Mouse (Mus musculus) small intestine, adult 2 months (tissue): ENCODE results near the gene Ccdc38. TPM values are rescaled to one million over a fixed set of nuclear protein-coding genes. Genes with fewer than 3 reads are reported as not detected.

Source experiments
- H3K27ac ChIP-seq: fragments of 200-500 bp; 2 replicates; pipeline ENCODE4 v1.5.1; 2012; ENCODE audit warnings: low read depth, low read length, control low read depth, inconsistent platforms; ENCODE audit not compliant: insufficient read depth
- H3K27me3 ChIP-seq: fragments of 200-500 bp; 2 replicates; pipeline ENCODE4 v1.6.1; 2012; ENCODE audit warnings: mild to moderate bottlenecking, moderate library complexity, low read length, inconsistent platforms; ENCODE audit not compliant: control insufficient read depth, insufficient read depth
- H3K36me3 ChIP-seq: fragments of 200-500 bp; 2 replicates; pipeline ENCODE4 v1.6.1; 2012; ENCODE audit warnings: mild to moderate bottlenecking, low read length, control low read depth, inconsistent platforms; ENCODE audit not compliant: control insufficient read depth, insufficient read depth
- H3K4me1 ChIP-seq: fragments of 200-500 bp; 2 replicates; pipeline ENCODE4 v1.6.1; 2012; ENCODE audit warnings: low read length, inconsistent platforms, mixed read lengths; ENCODE audit not compliant: control insufficient read depth, insufficient read depth, insufficient read length
- H3K4me3 ChIP-seq: fragments of 200-500 bp; 2 replicates; pipeline ENCODE4 v1.5.1; 2012; ENCODE audit warnings: low read depth, mild to moderate bottlenecking, control low read depth, inconsistent platforms, low read length, moderate library complexity
- CTCF ChIP-seq: fragments of 200-500 bp; IDR thresholded peaks from 2 replicates; pipeline ENCODE4 v1.5.1; 2012; ENCODE audit warnings: low read depth, mild to moderate bottlenecking, control low read depth, inconsistent platforms, low read length, moderate library complexity, mixed read lengths; ENCODE audit not compliant: insufficient replicate concordance, insufficient read length; ENCODE audit errors: extremely low read depth
- POLR2A ChIP-seq: fragments of 200-500 bp; IDR thresholded peaks from 2 replicates; pipeline ENCODE4 v1.6.1; 2012; ENCODE audit warnings: low read depth, mild to moderate bottlenecking, control low read depth, inconsistent platforms, low read length, moderate library complexity
- WGBS: fragments of 180-500 bp; shearing (Covaris S2); methylation state at CpG from one replicate; pipeline ENCODE4 v1.1.7; 2018; 5-methylcytosine and 5-hydroxymethylcytosine counted together
- polyA plus RNA-seq: library from polyadenylated mRNA; depleted of rRNA; stranded (reverse); fragments of >200 nt; gene quantifications from 2 replicates; pipeline ENCODE4 v1.2.3, GENCODE M21; 2012; rRNA removed

The Ccdc38 gene
- 0.05 TPM in 1 of 2 replicates, not detected in the other for polyA plus RNA-seq

DNA sequence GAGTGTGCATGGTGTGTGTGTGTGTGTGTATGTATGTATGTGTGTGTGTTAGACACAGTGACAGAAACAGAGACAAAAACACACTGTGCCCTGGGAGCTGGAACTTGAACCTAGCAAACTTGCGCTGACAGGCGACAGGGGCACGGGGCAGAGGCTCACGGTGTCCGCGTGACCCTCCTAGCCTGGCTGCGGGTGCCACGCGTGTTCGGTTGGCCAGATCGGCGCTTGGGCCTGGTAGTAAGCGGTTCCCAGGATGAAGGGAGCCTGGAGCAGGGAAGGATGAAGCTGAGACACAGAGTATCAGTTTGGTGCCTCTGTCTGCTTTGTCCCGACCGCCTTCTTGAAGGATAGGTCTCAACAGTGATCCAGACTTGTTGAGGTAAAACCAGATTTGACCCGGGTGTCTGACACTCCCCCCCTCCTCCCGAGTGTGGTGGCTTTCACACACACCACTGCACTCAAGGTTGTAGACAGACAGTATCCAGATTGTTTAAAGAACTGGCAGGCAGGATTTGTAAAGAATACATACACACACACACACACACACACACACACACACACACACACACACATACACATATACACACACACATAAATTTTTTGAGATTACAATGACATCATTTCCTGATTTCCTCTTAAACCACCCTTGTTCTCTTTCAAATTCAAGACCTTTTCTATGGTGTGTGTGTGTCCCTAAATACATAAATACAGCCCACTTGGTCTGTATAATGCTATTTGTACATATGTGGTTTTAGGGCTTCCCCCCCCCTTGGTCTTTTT is at the start of gene Ccdc38:
Gene Ccdc38, plus strand, starts transcription at position 202 of the 780 bp plus-strand sequence.
- H3K36me3 ChIP-seq = no peaks in the 10 kb centered on the region
- H3K4me3 ChIP-seq = peak within 1 kb of the TSS; percentile 55
- TF ChIP-seq CTCF = no peak
- no peak for TF ChIP-seq POLR2A
- no peak within 1 kb of the TSS for H3K27ac ChIP-seq
- peaks cover 4% of the 10 kb centered on the region for H3K4me1 ChIP-seq
- 56% methylated on average over 17 of the region's 17 CpGs for WGBS
- no peaks in the 10 kb centered on the region for H3K27me3 ChIP-seq

- H3K4me1 ChIP-seq = no peaks in the 10 kb centered on the region
- no peak overlapping the region for H3K27ac ChIP-seq
- 71% methylated on average over 10 of the region's 10 CpGs for WGBS
- H3K27me3 ChIP-seq = no peaks in the 10 kb centered on the region
- H3K4me3 ChIP-seq = no peak overlapping the region
- TF ChIP-seq CTCF = no peak
- TF ChIP-seq POLR2A = no peak
- H3K36me3 ChIP-seq = no peaks in the 10 kb centered on the region
Measured at GRCm38 (mm10) chr10:93500864-93501263, 39.6 kb upstream of the Ccdc38 start.

- WGBS = 85% methylated on average over 10 of the region's 10 CpGs
- no peaks in the 10 kb centered on the region for H3K27me3 ChIP-seq
- no peak overlapping the region for H3K27ac ChIP-seq
- H3K4me1 ChIP-seq = no peaks in the 10 kb centered on the region
- TF ChIP-seq CTCF = no peak
- TF ChIP-seq POLR2A = no peak
- H3K4me3 ChIP-seq = no peak overlapping the region
- no peaks in the 10 kb centered on the region for H3K36me3 ChIP-seq
Measured at GRCm38 (mm10) chr10:93501346-93501745, 39.1 kb upstream of the Ccdc38 start.

GRCm38 (mm10) chr10:93508383-93508970 is 32.0 kb upstream of the Ccdc38 start:
- Histone ChIP-seq H3K4me1 (no peaks in the 10 kb centered on the region), H3K27ac (no peak overlapping the region), H3K36me3 (no peaks in the 10 kb centered on the region), H3K4me3 (no peak overlapping the region), H3K27me3 (no peaks in the 10 kb centered on the region)
- WGBS = 61% methylated on average over 7 of the region's 7 CpGs
- TF ChIP-seq CTCF (no peak), POLR2A (no peak)

DNA sequence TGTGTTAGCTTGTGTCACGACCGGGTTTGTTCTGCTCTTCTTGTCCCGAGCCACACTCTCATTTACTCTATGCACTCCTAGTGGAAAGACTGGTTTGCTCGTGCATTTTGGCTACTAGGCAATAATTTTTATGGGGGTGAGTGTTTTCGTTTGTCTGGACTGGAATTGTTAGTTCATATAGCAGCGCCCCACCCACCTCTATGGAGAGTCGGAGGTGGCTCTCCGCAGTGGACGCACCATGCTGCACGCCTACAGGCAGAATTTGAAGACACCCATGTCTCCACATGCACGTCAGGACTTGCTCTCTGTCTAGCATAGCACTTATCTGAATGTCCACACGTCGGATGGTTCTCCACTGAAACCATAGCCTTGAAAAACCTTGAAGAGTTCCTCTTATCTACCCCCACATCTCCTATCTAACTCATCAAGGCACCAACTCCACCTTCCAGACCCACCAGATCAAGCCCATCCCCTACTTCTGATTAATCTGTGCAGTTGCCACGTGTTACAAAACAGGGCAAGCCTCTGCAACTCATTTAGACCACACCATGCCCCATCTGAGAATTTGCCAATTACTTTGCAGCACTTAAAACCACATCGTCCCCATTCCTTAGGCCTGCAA is 30.8 kb upstream of the Ccdc38 start:
- no peak overlapping the region for H3K4me3 ChIP-seq
- no peaks in the 10 kb centered on the region for H3K27me3 ChIP-seq
- no peaks in the 10 kb centered on the region for H3K4me1 ChIP-seq
- TF ChIP-seq POLR2A (no peak), CTCF (no peak)
- 56% methylated on average over 15 of the region's 15 CpGs for WGBS
- H3K36me3 ChIP-seq = no peaks in the 10 kb centered on the region
- no peak overlapping the region for H3K27ac ChIP-seq

DNA sequence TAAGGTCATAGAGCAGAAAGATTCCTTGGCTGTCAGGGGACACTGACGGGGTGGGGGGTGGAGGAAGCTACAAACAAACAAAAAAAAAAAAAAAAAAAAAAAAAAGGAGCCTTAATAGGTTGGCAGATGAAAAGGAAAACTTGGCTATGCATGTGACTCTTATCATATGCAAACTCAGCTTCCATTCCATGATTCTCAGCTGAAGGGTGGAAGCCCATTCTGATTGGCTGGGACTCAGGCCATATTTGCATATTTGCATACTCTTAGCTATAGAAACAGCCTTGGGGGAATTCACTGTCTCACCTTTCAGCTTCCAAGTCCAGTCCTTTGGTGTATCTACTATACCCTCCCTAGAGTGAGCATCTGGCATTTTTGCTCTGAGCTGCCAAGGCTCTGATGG is 25.0 kb upstream of the Ccdc38 start:
- Histone ChIP-seq H3K36me3 (no peaks in the 10 kb centered on the region), H3K4me3 (no peak overlapping the region), H3K27me3 (no peaks in the 10 kb centered on the region), H3K4me1 (peaks cover 8% of the 10 kb centered on the region; the same call in 1 of the 2 replicates), H3K27ac (no peak overlapping the region)
- no peak for TF ChIP-seq CTCF
- no peak for TF ChIP-seq POLR2A
- WGBS = 12% methylated on average over 1 of the region's 1 CpGs

GRCm38 (mm10) chr10:93515927-93516326 is 24.5 kb upstream of the Ccdc38 start:
- no peak overlapping the region for H3K27ac ChIP-seq
- 49% methylated on average over 12 of the region's 12 CpGs for WGBS
- peaks cover 8% of the 10 kb centered on the region; the same call in 1 of the 2 replicates for H3K4me1 ChIP-seq
- no peaks in the 10 kb centered on the region for H3K27me3 ChIP-seq
- no peak for TF ChIP-seq POLR2A
- no peak for TF ChIP-seq CTCF
- H3K36me3 ChIP-seq = no peaks in the 10 kb centered on the region
- H3K4me3 ChIP-seq = no peak overlapping the region
